Mouse (Mus musculus): ENCODE measurements around the gene Mical3.

Gene Mical3

GRCm38 (mm10) chr6:120964179-120964578, 166.6 kb downstream of the Mical3 start:
- DNase-seq (ENCODE audit: low read depth, low spot score): no peak

DNA sequence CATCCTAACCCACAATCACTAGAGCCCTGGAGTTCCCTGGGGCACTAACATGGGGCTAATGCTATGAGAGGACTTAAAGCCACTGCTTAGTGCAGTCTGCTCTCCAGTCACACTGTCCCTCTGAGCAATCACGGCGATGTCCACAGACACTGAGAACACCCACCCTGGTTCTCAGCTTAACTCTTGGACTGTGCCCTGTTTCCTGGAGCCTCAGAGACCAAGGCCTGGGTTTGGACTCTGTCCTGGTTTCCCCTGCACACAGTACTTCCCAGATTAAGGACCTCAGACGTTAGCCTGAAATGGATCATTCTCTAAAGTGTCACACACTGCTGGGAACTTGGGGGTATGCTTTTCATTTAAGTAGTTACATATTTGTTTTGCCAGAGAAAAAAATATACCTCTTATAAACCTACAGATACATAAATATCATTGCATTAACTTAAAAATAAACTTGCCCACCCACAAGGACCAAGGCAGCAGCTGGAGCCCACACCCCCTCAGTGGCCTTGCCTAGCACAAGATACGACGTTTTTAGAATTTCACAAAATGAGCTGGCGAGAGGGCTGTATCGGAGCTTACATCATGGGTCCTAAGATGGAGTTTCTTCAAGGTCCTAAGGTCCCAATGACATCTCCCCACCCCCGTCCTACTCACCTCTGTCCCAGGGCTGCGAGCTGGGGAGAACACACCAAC, 170.3 kb downstream of the Mical3 start:
- DNase-seq (ENCODE audit: low read depth, low spot score): no peak

- DNase-seq (ENCODE audit: low read depth, low spot score): no peak
Observed at GRCm38 (mm10) chr6:120957331-120957730, 173.5 kb downstream of the Mical3 start.

- DNase-seq (ENCODE audit: low read depth, low spot score): no peak
Observed at GRCm38 (mm10) chr6:120956259-120957161, 174.3 kb downstream of the Mical3 start.

DNA sequence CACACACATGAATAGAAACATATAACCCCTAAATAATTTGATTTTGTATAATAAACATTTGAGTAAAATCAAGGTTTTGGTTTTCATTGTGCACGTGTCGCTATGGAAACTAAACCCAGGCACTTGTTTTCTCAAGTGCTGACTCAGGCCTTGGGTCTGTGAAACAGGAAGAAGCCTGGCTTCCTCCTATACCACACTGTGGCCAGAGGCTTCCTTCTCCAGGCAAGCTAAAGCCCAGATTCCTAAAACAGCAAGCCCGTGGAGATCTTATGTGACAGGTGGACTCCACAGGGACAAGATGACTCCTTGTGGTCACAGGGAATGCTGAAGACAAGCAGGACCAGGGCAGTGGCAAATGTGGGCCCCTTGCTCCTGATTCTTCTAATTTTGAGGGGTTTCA, 175.6 kb downstream of the Mical3 start:
- no peak for DNase-seq (ENCODE audit: low read depth, low spot score)

DNA sequence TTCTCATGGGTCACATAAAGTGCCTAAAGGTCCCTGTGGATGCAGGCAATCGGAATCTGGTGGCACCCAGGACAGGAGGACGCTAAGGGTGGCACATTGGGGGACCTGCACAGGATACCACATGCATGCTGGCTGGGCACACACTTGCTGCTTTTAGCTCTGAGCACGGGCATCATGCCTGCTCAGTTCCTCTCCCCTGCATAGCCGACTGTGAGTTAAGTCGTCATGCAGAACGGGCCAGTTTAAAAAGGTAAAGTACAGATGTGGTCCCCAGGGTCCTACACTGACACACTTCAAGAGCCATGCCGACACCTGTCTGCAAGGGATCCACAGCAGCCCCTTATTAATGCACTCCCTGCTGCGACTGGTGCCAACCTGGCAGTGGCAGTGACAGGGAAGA, 176.6 kb downstream of the Mical3 start:
- DNase-seq (ENCODE audit: low read depth, low spot score): no peak

GRCm38 (mm10) chr6:120952475-120952874, 178.3 kb downstream of the Mical3 start:
- DNase-seq (ENCODE audit: low read depth, low spot score): no peak

- DNase-seq (ENCODE audit: low read depth, low spot score): no peak
Observed at GRCm38 (mm10) chr6:120951311-120951710, 179.5 kb downstream of the Mical3 start.

- DNase-seq (ENCODE audit: low read depth, low spot score): no peak
Observed at GRCm38 (mm10) chr6:120945510-120945909, 185.3 kb downstream of the Mical3 start.

- no peak for DNase-seq (ENCODE audit: low read depth, low spot score)
Observed at GRCm38 (mm10) chr6:120943964-120944363, 186.8 kb downstream of the Mical3 start.

DNA sequence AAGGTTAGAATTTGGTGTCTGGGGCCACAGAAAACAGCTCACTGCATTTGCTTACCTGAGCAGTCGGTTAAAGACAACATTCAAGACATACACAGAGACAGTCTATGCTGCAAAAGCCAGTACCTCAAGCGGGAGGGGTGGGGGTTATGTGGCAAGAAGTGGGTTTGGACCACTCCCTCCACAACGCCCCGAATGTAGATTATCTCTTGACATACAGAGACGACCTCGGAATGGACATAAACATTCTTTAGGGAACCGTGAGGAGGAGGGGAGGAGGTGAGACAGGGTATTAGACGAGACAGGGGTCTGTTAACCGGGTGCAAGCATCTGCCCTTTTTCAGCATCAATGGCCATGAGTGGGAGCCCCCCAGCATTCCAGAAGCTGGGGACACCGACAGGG, 187.2 kb downstream of the Mical3 start:
- no peak for DNase-seq (ENCODE audit: low read depth, low spot score)

- DNase-seq (ENCODE audit: low read depth, low spot score): no peak
Observed at GRCm38 (mm10) chr6:120943079-120943478, 187.7 kb downstream of the Mical3 start.

DNA sequence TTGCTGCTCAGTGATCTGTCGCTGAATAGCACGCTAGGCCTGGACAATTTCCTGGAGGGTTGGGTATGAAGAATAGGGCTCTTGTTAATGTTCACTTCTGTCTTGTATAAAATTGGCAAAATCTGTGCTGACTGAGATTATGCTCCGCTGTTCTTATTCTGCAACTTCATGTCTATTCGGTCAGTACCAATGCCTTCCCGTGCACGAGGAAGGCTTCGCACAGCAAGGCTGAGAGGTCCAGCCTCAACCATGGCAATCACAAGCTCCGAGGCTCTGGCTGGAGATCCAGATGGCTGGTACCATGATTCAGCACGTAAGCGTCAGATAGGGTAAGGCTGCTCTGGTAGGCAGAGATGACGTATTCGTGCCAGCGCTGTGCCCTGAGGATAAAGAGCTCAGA, 189.2 kb downstream of the Mical3 start:
- DNase-seq (ENCODE audit: low read depth, low spot score): no peak

DNA sequence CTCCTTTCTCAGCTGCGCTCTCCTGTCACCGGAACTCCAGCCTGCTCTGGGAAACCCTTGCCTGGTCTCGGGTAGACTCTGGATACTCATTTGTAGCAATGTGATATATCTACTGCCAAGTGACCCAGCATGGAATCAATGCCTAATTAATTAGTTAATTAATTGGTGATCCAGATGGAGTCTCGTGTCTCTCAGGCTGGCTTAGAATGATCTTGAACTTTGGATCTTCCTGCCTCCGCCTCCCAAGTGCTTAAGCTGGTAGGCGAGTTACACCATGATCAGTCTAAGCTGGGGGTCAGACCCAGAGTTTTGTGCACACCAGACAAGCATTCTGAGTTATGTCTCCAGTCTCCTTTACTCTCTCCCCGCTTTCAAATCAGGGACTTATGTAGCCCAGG, 189.7 kb downstream of the Mical3 start:
- DNase-seq (ENCODE audit: low read depth, low spot score): no peak

GRCm38 (mm10) chr6:120940446-120941083, 190.2 kb downstream of the Mical3 start:
- DNase-seq (ENCODE audit: low read depth, low spot score): no peak

- DNase-seq (ENCODE audit: low read depth, low spot score): no peak
Observed at GRCm38 (mm10) chr6:120939783-120940182, 191.0 kb downstream of the Mical3 start.

GRCm38 (mm10) chr6:120938763-120939450, 191.9 kb downstream of the Mical3 start:
- no peak for DNase-seq (ENCODE audit: low read depth, low spot score)

GRCm38 (mm10) chr6:120937999-120938608, 192.7 kb downstream of the Mical3 start:
- DNase-seq (ENCODE audit: low read depth, low spot score): no peak

- DNase-seq (ENCODE audit: low read depth, low spot score): no peak
Observed at GRCm38 (mm10) chr6:120937104-120937617, 193.6 kb downstream of the Mical3 start.

DNA sequence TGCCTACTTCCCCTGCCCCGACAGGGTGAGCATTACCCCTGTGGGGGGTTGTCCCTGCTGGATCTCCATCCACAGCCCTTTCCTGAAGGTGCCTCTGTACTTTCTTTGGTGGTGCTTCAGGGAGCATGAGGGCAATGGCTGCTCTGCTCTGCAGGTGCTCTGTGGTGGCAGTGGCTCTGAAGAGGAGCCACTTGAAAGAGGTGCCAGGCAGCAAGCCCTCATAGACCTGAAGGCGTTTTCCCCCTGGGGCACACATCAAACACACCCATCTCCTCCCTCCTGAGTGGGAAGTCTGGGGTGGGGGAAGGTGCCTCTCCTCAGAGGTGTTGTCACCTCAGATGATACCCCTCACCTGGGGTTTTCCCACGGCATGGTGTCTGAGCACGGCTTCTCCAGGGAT, 196.6 kb downstream of the Mical3 start:
- DNase-seq (ENCODE audit: low read depth, low spot score): no peak

DNA sequence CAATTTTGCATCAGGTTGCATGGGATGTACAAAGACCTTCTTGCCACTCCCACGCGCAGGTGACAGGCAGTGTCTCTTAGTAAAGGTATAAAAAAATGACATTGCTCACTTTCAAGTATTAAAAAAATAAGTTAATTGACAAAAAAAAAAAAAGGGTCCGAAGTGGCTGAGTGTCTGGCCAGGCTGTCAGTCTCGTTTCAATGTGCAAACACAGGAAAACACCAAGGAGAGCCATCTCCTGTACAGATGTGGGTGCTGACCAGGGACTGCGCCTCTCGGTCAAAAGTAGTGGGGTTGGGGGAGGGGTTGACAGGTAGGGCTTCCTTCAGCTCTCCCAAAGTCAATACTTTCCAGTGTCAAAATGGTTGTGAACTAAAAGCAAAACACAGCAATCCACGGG, 197.1 kb downstream of the Mical3 start:
- no peak for DNase-seq (ENCODE audit: low read depth, low spot score)
